Mouse (Mus musculus) ovary, postnatal 14 days (tissue): ENCODE measurements at regions not wholly inside any gene's neighbourhood (a gene's known extent, or its start where the extent isn't known, plus 50 kb on each side); places are given as distances from the start of the nearest gene placed in this dataset.

Experiments used
- DNase-seq: peaks from one replicate; pipeline ENCODE4 v3.0.0; 2022; ENCODE audit warnings: low spot score

DNA sequence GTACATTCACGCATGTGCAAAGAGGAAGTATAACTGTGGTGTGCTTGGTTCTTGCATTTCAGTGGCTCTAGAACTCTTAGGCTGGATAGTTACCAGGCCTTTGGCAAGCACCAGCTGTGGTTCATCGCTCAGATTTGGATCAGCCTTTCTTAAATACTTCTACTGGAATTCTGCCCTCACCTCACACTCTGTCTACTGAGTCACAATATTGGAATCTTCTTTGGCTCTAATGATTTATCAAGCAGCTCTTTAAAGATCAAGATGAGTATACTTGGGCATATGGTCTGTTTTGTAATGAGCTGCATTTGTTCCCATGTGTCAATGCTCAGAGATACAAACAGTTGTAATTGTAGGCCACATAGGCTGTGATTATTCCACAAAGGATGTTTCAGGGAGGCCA is 197.5 kb downstream of the Icos start:
- DNase-seq, result no peak

- no peak for DNase-seq
These were observed 201.7 kb downstream of the Icos start for GRCm38 (mm10) chr1:61179461-61179860.

- peak; percentile 94 for DNase-seq
These were observed 203.5 kb downstream of the Icos start for GRCm38 (mm10) chr1:61181099-61181821.

DNA sequence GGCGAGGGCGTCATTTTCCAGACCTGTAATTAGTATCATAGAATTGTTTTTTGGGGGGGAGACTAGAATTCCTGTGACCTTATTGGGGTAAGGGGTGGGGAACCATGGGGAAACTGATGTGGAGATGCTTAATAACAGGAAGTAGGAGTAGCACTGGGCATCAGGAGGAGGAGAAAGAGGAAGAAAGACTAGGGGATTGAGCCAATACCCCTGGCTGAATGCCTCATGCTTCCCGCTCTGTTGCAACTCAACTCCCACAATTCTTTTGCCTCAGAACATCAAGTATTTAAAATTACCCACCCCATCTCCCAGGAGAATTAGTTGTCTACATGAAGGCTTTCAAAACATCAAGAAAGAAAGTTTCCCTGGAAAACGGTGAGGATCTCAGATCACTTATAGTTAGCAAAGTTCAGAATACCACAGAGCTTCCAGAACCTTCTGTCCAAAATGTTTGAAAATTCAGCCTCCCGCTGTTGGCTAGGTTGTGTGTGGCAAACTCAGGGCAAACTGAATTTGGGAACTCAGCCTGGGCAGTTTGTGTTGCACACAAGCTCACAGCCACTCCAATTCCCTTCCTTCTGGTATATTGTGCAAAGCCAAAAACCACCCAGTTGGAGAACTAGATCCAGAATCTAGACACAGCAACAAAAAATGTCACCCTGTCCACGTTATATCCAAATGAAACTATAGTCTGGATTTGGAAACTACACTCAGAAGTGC is 209.8 kb downstream of the Icos start:
- no peak for DNase-seq

DNA sequence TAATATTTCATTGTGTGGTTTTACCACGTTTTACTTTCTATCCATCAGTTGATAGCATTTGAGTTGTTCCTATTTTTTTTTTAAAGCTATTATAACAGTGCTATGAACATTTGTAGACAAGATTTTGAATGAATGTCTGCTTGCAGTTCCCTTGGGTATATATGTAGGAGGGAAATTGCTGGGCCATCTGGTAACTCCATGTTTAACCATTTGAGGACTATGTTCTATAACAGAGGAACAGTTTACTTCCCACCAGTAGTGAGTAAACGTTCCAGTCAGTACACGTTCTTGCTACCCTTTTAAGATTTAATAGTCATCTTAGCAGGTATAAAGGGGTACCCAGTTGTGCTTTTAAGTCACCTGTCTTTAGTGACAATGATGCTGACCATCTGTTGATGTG is 213.2 kb downstream of the Icos start:
- DNase-seq, result no peak

GRCm38 (mm10) chr1:61198549-61199062 is 220.9 kb downstream of the Icos start:
- DNase-seq, result no peak

DNA sequence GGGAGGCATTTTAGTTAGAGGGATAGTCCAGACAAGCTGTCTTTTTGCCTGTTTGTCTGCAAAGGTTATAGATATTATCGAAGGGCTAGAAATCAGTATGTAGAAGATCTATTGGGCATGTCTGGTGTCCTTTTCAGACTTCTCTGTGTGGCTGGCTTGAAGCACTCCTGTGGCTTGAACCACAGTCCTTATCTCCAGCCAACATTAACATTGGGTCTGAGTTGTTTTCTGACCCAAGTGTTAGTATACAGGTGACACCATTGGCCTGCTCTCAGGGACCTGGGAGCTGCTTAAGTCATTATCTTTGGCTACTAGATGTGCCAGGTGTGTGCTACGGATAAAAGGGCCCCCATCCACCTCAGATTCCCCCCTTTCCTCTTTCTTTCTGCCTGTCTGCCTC is 223.3 kb downstream of the Icos start:
- no peak for DNase-seq

GRCm38 (mm10) chr1:61202079-61202478 is 224.4 kb downstream of the Icos start:
- DNase-seq, result no peak

DNA sequence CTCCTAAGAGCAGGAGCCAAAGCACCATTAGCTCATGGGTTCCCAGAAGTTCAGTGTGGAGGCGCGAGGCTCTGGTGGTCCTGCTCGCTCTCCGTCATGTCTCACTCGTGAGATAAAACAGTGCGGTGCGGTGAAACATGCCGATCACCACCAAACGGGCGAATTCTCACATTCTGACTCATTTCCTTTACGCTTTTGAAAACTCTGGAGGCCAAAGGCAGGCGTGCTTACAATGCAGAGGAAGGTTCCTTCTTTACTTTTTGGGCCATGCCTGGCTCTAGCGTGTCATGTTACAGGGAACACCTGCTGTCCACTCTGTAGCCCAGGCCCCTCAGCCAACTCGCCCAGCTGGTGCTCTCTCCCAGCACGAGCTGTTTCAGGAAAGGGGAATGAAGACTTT is 225.4 kb downstream of the Icos start:
- no peak for DNase-seq

DNA sequence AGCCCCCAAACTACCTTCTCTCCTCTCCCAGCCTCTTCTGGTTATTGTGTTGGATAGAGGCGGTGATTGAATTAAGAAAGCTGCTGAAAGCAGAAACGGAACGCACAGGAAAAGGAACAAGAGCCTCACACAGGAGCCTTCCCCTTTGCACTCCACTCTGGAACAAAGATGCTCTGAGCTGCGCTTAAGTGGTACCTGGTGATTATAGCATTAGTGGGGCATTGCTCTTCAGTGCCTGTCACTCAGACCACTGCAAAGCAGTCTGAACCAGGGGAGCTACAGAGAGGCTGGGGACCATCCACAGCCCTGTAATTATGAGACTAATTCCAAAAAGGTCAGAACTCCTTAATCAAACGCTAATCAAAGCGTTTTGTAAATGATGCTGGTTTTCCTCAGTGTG is 225.9 kb downstream of the Icos start:
- no peak for DNase-seq

- DNase-seq, result no peak
These were observed 227.4 kb downstream of the Icos start for GRCm38 (mm10) chr1:61205137-61205536.

GRCm38 (mm10) chr1:61206861-61207380 is 229.2 kb downstream of the Icos start:
- no peak for DNase-seq

DNA sequence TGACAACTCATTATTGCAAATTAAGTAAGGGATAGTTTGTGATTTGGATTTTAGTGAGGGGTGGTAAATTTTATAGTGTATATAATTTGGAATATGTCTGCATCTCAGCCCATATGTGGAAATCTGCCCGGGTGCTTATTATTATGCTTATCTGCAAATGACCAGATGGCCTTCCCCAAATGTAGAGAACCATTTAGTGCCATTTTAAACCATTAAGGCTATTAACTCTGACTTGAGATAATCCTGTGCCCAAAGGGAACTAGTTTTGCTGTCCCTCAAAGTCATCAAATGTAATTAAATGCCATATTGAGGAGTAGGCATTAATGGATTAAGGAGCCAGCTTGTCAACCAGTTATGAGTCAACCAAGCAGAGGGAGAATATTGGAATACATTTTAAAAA is 230.7 kb downstream of the Icos start:
- DNase-seq, result no peak

DNA sequence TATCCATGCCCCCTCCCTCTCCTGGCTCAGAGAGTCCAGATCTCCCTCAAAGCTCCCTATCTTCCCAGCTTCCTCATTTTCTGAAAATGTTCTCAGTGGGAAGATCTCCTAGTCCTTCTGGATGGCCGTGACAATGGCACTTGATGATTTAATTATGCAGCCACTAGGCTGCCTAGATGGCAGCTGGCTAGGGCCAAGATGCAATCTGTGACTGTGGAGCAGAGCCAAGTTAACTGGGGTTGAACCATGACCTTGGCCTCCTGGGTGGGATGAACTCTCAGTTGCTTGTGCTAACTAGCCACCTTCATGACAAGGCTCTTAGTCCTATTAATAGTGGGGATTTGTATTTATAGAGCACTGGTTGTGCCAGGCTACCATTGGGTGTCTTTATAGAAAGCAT is 243.4 kb downstream of the Icos start:
- DNase-seq, result no peak

- DNase-seq, result no peak
These were observed 251.2 kb downstream of the Icos start for GRCm38 (mm10) chr1:61228942-61229341.

DNA sequence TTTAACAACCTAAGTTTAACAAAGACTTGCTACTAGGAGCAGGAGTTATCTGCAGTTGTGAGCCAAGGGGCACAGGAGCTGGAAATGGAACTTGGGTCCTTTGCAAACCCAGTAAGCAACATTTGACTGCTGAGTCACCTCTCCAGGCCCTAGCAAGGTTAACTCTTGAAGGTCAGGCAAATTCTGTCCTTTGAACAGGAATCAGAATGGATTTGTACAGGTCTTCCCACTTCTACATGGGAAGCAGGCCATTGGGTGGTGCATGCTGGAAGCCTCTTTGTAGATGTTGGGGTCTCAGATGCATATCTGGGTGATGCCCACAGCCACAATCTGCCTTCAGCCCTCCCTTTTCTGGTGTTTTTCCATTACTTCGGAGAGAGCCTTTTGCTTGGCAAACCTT is 255.3 kb downstream of the Icos start:
- no peak for DNase-seq

GRCm38 (mm10) chr1:61233476-61234297 is 256.0 kb downstream of the Icos start:
- DNase-seq, result no peak

DNA sequence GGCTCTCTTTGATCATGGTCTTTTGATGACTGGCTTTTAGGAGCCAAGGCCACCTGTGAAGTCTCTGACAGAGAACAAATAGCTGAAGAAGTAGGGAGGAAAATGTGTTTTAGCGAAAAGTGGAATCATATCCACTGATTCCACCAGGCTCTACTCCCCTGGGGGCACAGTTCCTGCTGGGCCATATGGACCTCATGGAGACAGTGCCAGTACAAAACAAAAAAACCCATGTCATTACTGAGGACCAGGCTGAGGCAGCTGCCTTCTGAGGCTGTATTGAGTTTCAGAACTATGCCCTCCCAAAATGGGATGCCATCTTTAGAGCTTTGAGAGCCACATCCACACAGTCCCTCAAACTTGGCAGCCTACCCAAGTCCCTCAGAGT is 256.6 kb downstream of the Icos start:
- no peak for DNase-seq

DNA sequence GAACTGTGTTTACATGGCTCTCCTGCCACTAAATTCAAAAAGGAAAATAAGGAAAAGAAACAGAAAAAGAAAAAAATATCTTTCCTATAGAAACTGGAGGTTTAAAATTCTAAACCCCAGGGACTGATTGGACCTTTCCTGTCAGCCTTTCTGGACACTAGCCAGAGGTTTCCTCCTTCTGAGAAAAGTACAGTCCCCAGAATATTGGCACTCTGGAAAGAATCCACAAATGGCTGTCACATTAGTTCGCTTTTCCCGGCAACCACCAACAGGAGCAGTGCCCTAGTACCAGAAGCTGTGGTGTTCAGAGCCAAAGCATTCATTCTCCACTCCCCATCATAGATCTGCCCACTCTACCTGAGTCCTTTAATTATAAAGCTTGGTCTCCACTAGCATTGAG is 258.8 kb downstream of the Icos start:
- DNase-seq, result no peak

DNA sequence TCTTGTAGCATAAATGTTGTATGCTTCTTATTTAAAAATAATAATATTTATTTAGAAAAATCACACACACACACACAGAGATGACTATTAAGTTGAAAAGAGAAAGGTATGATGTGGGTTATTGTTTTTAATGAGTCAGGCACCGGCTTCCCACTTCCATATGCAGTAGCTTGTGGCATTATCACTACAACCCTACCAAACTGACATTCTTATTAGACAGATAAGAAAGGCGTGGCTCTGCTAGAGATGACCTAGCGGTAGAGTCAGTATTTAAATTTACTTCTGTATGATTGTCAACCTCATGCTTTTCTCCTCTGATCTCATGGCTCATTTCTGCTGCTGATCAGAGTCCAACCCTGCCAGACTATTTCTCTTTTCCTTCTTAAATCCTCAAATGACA is 260.9 kb downstream of the Icos start:
- no peak for DNase-seq

GRCm38 (mm10) chr1:61257561-61257960 is 279.8 kb downstream of the Icos start:
- DNase-seq, result no peak

- DNase-seq, result no peak
These were observed 285.7 kb downstream of the Icos start for GRCm38 (mm10) chr1:61263466-61263865.
